Mouse (Mus musculus): Measurements from ENCODE around the gene Brsk1. TPM values are rescaled to one million over a fixed set of nuclear protein-coding genes. Genes with fewer than 3 reads are reported as not detected.

Gene Brsk1
- polyA plus RNA-seq, 1 experiment: 3.3 TPM

Other genes with a start within 250 kb of the Brsk1 start
- gene Rdh13, start 245.0 kb upstream of the Brsk1 start, polyA plus RNA-seq (2012; rRNA removed): 16.0 and 17.4 TPM in 2 replicates
- gene Eps8l1, start 229.9 kb upstream of the Brsk1 start, polyA plus RNA-seq (2012; rRNA removed): 9.1 and 11.3 TPM in 2 replicates
- gene Ppp1r12c, start 188.9 kb upstream of the Brsk1 start, polyA plus RNA-seq (2012; rRNA removed): 57.8 and 59.3 TPM in 2 replicates
- 4.9 and 8.0 TPM in 2 replicates for gene Tnnt1, start 174.2 kb upstream of the Brsk1 start, polyA plus RNA-seq (2012; rRNA removed)
- 2.5 and 5.1 TPM in 2 replicates for gene Tnni3, start 166.4 kb upstream of the Brsk1 start, polyA plus RNA-seq (2012; rRNA removed)
- 4.7 and 5.5 TPM in 2 replicates for gene Dnaaf3, start 158.2 kb upstream of the Brsk1 start, polyA plus RNA-seq (2012; rRNA removed)
- gene Syt5, start 143.1 kb upstream of the Brsk1 start, polyA plus RNA-seq (2012; rRNA removed): 0.09 and 0.81 TPM in 2 replicates
- gene Ptprh, start 86.6 kb upstream of the Brsk1 start, polyA plus RNA-seq (2012; rRNA removed): 0.05 TPM in 1 of 2 replicates, not detected in the other
- gene Tmem86b, start 59.2 kb upstream of the Brsk1 start, polyA plus RNA-seq (2012; rRNA removed): 13.0 and 16.5 TPM in 2 replicates
- 120 and 134 TPM in 2 replicates for gene Ppp6r1, start 31.6 kb upstream of the Brsk1 start, polyA plus RNA-seq (2012; rRNA removed)
- 28.9 and 31.8 TPM in 2 replicates for gene Hspbp1, start 5.5 kb upstream of the Brsk1 start, polyA plus RNA-seq (2012; rRNA removed)
- 0.89 and 1.2 TPM in 2 replicates for gene Tmem150b, start 34.6 kb downstream of the Brsk1 start, polyA plus RNA-seq (2012; rRNA removed)
- gene Kmt5c, start 49.5 kb downstream of the Brsk1 start, polyA plus RNA-seq (2012; rRNA removed): 71.4 and 75.9 TPM in 2 replicates
- gene Cox6b2, start 62.5 kb downstream of the Brsk1 start, polyA plus RNA-seq (2012; rRNA removed): 36.7 and 37.2 TPM in 2 replicates
- gene Fam71e2, start 80.7 kb downstream of the Brsk1 start, polyA plus RNA-seq (2012; rRNA removed): 0.26 and 0.80 TPM in 2 replicates
- 0.34 and 0.55 TPM in 2 replicates for gene Il11, start 92.3 kb downstream of the Brsk1 start, polyA plus RNA-seq (2012; rRNA removed)
- gene Tmem190, start 92.3 kb downstream of the Brsk1 start, polyA plus RNA-seq (2012; rRNA removed): 0.54 and 1.2 TPM in 2 replicates
- gene Tmem238, start 99.1 kb downstream of the Brsk1 start, polyA plus RNA-seq (2012; rRNA removed): 26.4 and 45.7 TPM in 2 replicates
- gene Rpl28, start 102.3 kb downstream of the Brsk1 start, polyA plus RNA-seq (2012; rRNA removed): 262 and 263 TPM in 2 replicates
- gene Ube2s, start 122.0 kb downstream of the Brsk1 start, polyA plus RNA-seq (2012; rRNA removed): 229 and 251 TPM in 2 replicates
- 1.2 and 2.3 TPM in 2 replicates for gene Shisa7, start 154.1 kb downstream of the Brsk1 start, polyA plus RNA-seq (2012; rRNA removed)
- 34.9 and 45.7 TPM in 2 replicates for gene Isoc2b, start 179.7 kb downstream of the Brsk1 start, polyA plus RNA-seq (2012; rRNA removed)
- 26.4 and 35.4 TPM in 2 replicates for gene Isoc2a, start 186.5 kb downstream of the Brsk1 start, polyA plus RNA-seq (2012; rRNA removed)
- 0.09 TPM in 1 of 2 replicates, not detected in the other for gene Gm36210, start 215.9 kb downstream of the Brsk1 start, polyA plus RNA-seq (2012; rRNA removed)
- 6.9 and 10.2 TPM in 2 replicates for gene Zfp628, start 224.6 kb downstream of the Brsk1 start, polyA plus RNA-seq (2012; rRNA removed)
- 3.6 TPM in 2 replicates for gene Nat14, start 231.4 kb downstream of the Brsk1 start, polyA plus RNA-seq (2012; rRNA removed)
- gene Ssc5d, start 235.2 kb downstream of the Brsk1 start, polyA plus RNA-seq (2012; rRNA removed): 8.5 and 12.1 TPM in 2 replicates

All from gonadal fat pad, adult 2 months (tissue).